Mouse (Mus musculus): ENCODE data around the gene Zswim8. TPM values are rescaled to one million over a fixed set of nuclear protein-coding genes. Genes with fewer than 3 reads are reported as not detected.
A peak's percentile ranks its signal among the peaks of the same experiment; 100 is the strongest.

The Zswim8 gene
- polyA plus RNA-seq, 1 experiment from 2014 or later = 30.3 TPM

GRCm38 (mm10) chr14:20682498-20682897 is 24.9 kb upstream of the Zswim8 start:
- H3K4me3 ChIP-seq (ENCODE audit: low read depth, low read length) = no peak overlapping the region
- H3K27ac ChIP-seq (ENCODE audit: low read depth) = no peak overlapping the region
- no peak overlapping the region for H3K9ac ChIP-seq (ENCODE audit: low read length)
- ATAC-seq (replicated peaks; ENCODE audit: low FRiP score, low TSS enrichment, low read depth) (no peak), DNase-seq (ENCODE audit: low spot score) (no peak)
- no peak overlapping the region for H3K4me2 ChIP-seq (ENCODE audit: low read length)
- no peaks in the 10 kb centered on the region for H3K9me3 ChIP-seq (ENCODE audit: control insufficient read depth, low read length)
- no peaks in the 10 kb centered on the region for H3K4me1 ChIP-seq (replicated peaks; ENCODE audit: control insufficient read depth, insufficient read depth, low read length)
- H3K27me3 ChIP-seq (replicated peaks; ENCODE audit: control insufficient read depth, insufficient read depth, low read length) = no peaks in the 10 kb centered on the region
- 78% methylated on average over 3 of the region's 3 CpGs for WGBS
- peaks cover 100% of the 10 kb centered on the region for H3K36me3 ChIP-seq (ENCODE audit: control insufficient read depth, insufficient read depth, low read length)

- no peak for ATAC-seq (replicated peaks; ENCODE audit: low FRiP score, low TSS enrichment, low read depth)
These were observed 20.8 kb upstream of the Zswim8 start for GRCm38 (mm10) chr14:20686576-20686975.

GRCm38 (mm10) chr14:20689009-20689408 is 18.3 kb upstream of the Zswim8 start:
- H3K9me3 ChIP-seq (ENCODE audit: control insufficient read depth, low read length) = no peaks in the 10 kb centered on the region
- no peaks in the 10 kb centered on the region for H3K27me3 ChIP-seq (replicated peaks; ENCODE audit: control insufficient read depth, insufficient read depth, low read length)
- 74% methylated on average over 2 of the region's 2 CpGs for WGBS
- ATAC-seq (replicated peaks; ENCODE audit: low FRiP score, low TSS enrichment, low read depth) (no peak), DNase-seq (ENCODE audit: low spot score) (no peak)
- H3K4me1 ChIP-seq (replicated peaks; ENCODE audit: control insufficient read depth, insufficient read depth, low read length) = no peaks in the 10 kb centered on the region
- H3K4me2 ChIP-seq (ENCODE audit: low read length) = no peak overlapping the region
- H3K9ac ChIP-seq (ENCODE audit: low read length) = no peak overlapping the region
- H3K36me3 ChIP-seq (ENCODE audit: control insufficient read depth, insufficient read depth, low read length) = peaks cover 99% of the 10 kb centered on the region
- H3K4me3 ChIP-seq (ENCODE audit: low read depth, low read length) = no peak overlapping the region
- H3K27ac ChIP-seq (ENCODE audit: low read depth) = no peak overlapping the region

More at GRCm38 (mm10) chr14:20686576-20686975, 20.8 kb upstream of the Zswim8 start:
- Histone ChIP-seq H3K27me3 (replicated peaks; ENCODE audit: control insufficient read depth, insufficient read depth, low read length) (no peaks in the 10 kb centered on the region), H3K9ac (ENCODE audit: low read length) (no peak overlapping the region), H3K4me3 (ENCODE audit: low read depth, low read length) (no peak overlapping the region), H3K27ac (ENCODE audit: low read depth) (no peak overlapping the region), H3K9me3 (ENCODE audit: control insufficient read depth, low read length) (no peaks in the 10 kb centered on the region), H3K36me3 (ENCODE audit: control insufficient read depth, insufficient read depth, low read length) (peaks cover 99% of the 10 kb centered on the region), H3K4me2 (ENCODE audit: low read length) (no peak overlapping the region), H3K4me1 (replicated peaks; ENCODE audit: control insufficient read depth, insufficient read depth, low read length) (no peaks in the 10 kb centered on the region)
- no peak for DNase-seq (ENCODE audit: low spot score)
- WGBS = 99% methylated on average over 3 of the region's 3 CpGs

- no peak for DNase-seq (ENCODE audit: low spot score)
- H3K4me3 ChIP-seq (ENCODE audit: low read depth, low read length) = no peak overlapping the region
- no peaks in the 10 kb centered on the region for H3K9me3 ChIP-seq (ENCODE audit: control insufficient read depth, low read length)
- H3K27ac ChIP-seq (ENCODE audit: low read depth) = no peak overlapping the region
- no peak overlapping the region for H3K4me2 ChIP-seq (ENCODE audit: low read length)
- peaks cover 15% of the 10 kb centered on the region for H3K4me1 ChIP-seq (replicated peaks; ENCODE audit: control insufficient read depth, insufficient read depth, low read length)
- no peaks in the 10 kb centered on the region for H3K27me3 ChIP-seq (replicated peaks; ENCODE audit: control insufficient read depth, insufficient read depth, low read length)
- H3K9ac ChIP-seq (ENCODE audit: low read length) = no peak overlapping the region
- H3K36me3 ChIP-seq (ENCODE audit: control insufficient read depth, insufficient read depth, low read length) = peaks cover 77% of the 10 kb centered on the region
- ATAC-seq (replicated peaks; ENCODE audit: low FRiP score, low TSS enrichment, low read depth) = no peak
- 88% methylated on average over 6 of the region's 6 CpGs for WGBS
These were observed 15.6 kb upstream of the Zswim8 start for GRCm38 (mm10) chr14:20691772-20692171.

GRCm38 (mm10) chr14:20693589-20694101 is 13.7 kb upstream of the Zswim8 start:
- H3K36me3 ChIP-seq (ENCODE audit: control insufficient read depth, insufficient read depth, low read length) = peaks cover 58% of the 10 kb centered on the region

GRCm38 (mm10) chr14:20694185-20694883 is 13.0 kb upstream of the Zswim8 start:
- Histone ChIP-seq H3K27ac (ENCODE audit: low read depth) (no peak overlapping the region), H3K27me3 (replicated peaks; ENCODE audit: control insufficient read depth, insufficient read depth, low read length) (no peaks in the 10 kb centered on the region), H3K9ac (ENCODE audit: low read length) (no peak overlapping the region), H3K36me3 (ENCODE audit: control insufficient read depth, insufficient read depth, low read length) (peaks cover 51% of the 10 kb centered on the region), H3K4me2 (ENCODE audit: low read length) (peak overlapping the region; percentile 78), H3K9me3 (ENCODE audit: control insufficient read depth, low read length) (no peaks in the 10 kb centered on the region), H3K4me1 (replicated peaks; ENCODE audit: control insufficient read depth, insufficient read depth, low read length) (peaks cover 36% of the 10 kb centered on the region), H3K4me3 (ENCODE audit: low read depth, low read length) (peak overlapping the region; percentile 79)
- DNase-seq (ENCODE audit: low spot score) = no peak
- ATAC-seq (replicated peaks; ENCODE audit: low FRiP score, low TSS enrichment, low read depth) = peak; percentile 28
- WGBS = 43% methylated on average over 13 of the region's 13 CpGs

More at GRCm38 (mm10) chr14:20693589-20694101, 13.7 kb upstream of the Zswim8 start:
- Histone ChIP-seq H3K4me2 (ENCODE audit: low read length) (no peak overlapping the region), H3K27ac (ENCODE audit: low read depth) (no peak overlapping the region), H3K9ac (ENCODE audit: low read length) (no peak overlapping the region), H3K4me1 (replicated peaks; ENCODE audit: control insufficient read depth, insufficient read depth, low read length) (peaks cover 33% of the 10 kb centered on the region), H3K9me3 (ENCODE audit: control insufficient read depth, low read length) (no peaks in the 10 kb centered on the region), H3K4me3 (ENCODE audit: low read depth, low read length) (no peak overlapping the region), H3K27me3 (replicated peaks; ENCODE audit: control insufficient read depth, insufficient read depth, low read length) (no peaks in the 10 kb centered on the region)
- no peak for ATAC-seq (replicated peaks; ENCODE audit: low FRiP score, low TSS enrichment, low read depth)
- WGBS = 90% methylated on average over 10 of the region's 10 CpGs
- DNase-seq (ENCODE audit: low spot score) = no peak

GRCm38 (mm10) chr14:20694884-20695760 is 12.2 kb upstream of the Zswim8 start, which contains the start of gene Fut11:
TSS of gene Fut11 (plus strand) at chr14:20694968.
- peaks cover 48% of the 10 kb centered on the region for H3K36me3 ChIP-seq (ENCODE audit: control insufficient read depth, insufficient read depth, low read length)

GRCm38 (mm10) chr14:20695761-20696520 is 11.4 kb upstream of the Zswim8 start:
- H3K9me3 ChIP-seq (ENCODE audit: control insufficient read depth, low read length) = no peaks in the 10 kb centered on the region
- H3K4me3 ChIP-seq (ENCODE audit: low read depth, low read length) = peak overlapping the region; percentile 79
- peaks cover 46% of the 10 kb centered on the region for H3K36me3 ChIP-seq (ENCODE audit: control insufficient read depth, insufficient read depth, low read length)
- no peaks in the 10 kb centered on the region for H3K27me3 ChIP-seq (replicated peaks; ENCODE audit: control insufficient read depth, insufficient read depth, low read length)
- peak overlapping the region; percentile 88 for H3K9ac ChIP-seq (ENCODE audit: low read length)
- peaks cover 44% of the 10 kb centered on the region for H3K4me1 ChIP-seq (replicated peaks; ENCODE audit: control insufficient read depth, insufficient read depth, low read length)
- WGBS = 18% methylated on average over 27 of the region's 27 CpGs
- ATAC-seq (replicated peaks; ENCODE audit: low FRiP score, low TSS enrichment, low read depth) (no peak), DNase-seq (ENCODE audit: low spot score) (no peak)
- H3K27ac ChIP-seq (ENCODE audit: low read depth) = peak overlapping the region; percentile 96
- H3K4me2 ChIP-seq (ENCODE audit: low read length) = peak overlapping the region; percentile 78

More at GRCm38 (mm10) chr14:20694884-20695760, 12.2 kb upstream of the Zswim8 start, which contains the start of gene Fut11:
- WGBS = under 1% methylated on average over 109 of the region's 111 CpGs
- Histone ChIP-seq H3K4me1 (replicated peaks; ENCODE audit: control insufficient read depth, insufficient read depth, low read length) (peaks cover 39% of the 10 kb centered on the region), H3K4me2 (ENCODE audit: low read length) (peak within 1 kb of the TSS; percentile 78), H3K9me3 (ENCODE audit: control insufficient read depth, low read length) (no peaks in the 10 kb centered on the region), H3K9ac (ENCODE audit: low read length) (peak within 1 kb of the TSS; percentile 88), H3K27me3 (replicated peaks; ENCODE audit: control insufficient read depth, insufficient read depth, low read length) (no peaks in the 10 kb centered on the region), H3K4me3 (ENCODE audit: low read depth, low read length) (peak within 1 kb of the TSS; percentile 79), H3K27ac (ENCODE audit: low read depth) (peak within 1 kb of the TSS; percentile 96)
- ATAC-seq (replicated peaks; ENCODE audit: low FRiP score, low TSS enrichment, low read depth) (peak; percentile 93), DNase-seq (ENCODE audit: low spot score) (peak; percentile 91)

All from intestine, embryonic 14.5 days (tissue).